Mouse (Mus musculus) heart, adult 2 months (tissue): Measurements from ENCODE around the gene Nfe2l3.

Experiments
- CTCF ChIP-seq: fragments of 200-600 bp; IDR thresholded peaks from 2 replicates; pipeline ENCODE4 v1.8.1; 2022; ENCODE audit warnings: antibody characterized with exemption, mild to moderate bottlenecking, moderate library complexity
- EP300 ChIP-seq: fragments of 200-500 bp; IDR thresholded peaks from 2 replicates; pipeline ENCODE4 v1.6.1; 2011; ENCODE audit warnings: low read depth, low read length, control low read depth; ENCODE audit not compliant: insufficient read depth

DNA sequence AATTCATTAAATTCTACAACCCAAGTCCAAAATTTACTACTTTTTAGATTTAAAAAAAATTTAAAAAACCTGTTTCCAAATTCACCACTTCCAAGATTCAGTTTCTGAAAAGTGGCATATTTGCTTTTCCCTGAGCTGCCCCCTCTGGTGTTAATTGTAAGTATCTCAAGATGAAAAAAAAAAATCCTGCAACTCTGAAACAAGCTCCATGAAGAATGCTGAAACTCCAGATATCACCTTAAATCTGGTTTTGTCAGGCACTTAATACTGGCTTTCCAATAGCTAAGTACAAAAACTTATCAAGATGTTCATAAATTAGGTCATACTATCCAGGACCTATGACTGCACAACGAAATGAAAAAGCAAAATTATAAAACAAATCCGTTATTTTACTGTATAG, 35.2 kb downstream of the Nfe2l3 start:
- peak; percentile 70 for TF ChIP-seq CTCF
- no peak for TF ChIP-seq EP300
